Mouse (Mus musculus): Measurements from ENCODE around the gene Klc2.
"Not testable (repeated sequence)": the region's sequence is repeated elsewhere in the genome, so short reads cannot be mapped to it uniquely, and the experiment has no call there.

The Klc2 gene

GRCm38 (mm10) chr19:5118384-5118698 is at the start of gene Klc2:
Gene Klc2, minus strand, starts transcription at chr19:5118560.
- no peak for DNase-seq

GRCm38 (mm10) chr19:5167477-5167876 is 49.1 kb upstream of the Klc2 start:
- no peak for DNase-seq

GRCm38 (mm10) chr19:5164380-5164779 is 46.0 kb upstream of the Klc2 start:
- peak; percentile 13 for DNase-seq

- no peak for DNase-seq
Measured at GRCm38 (mm10) chr19:5161913-5162312, 43.6 kb upstream of the Klc2 start.

- no peak for DNase-seq
Measured at GRCm38 (mm10) chr19:5152261-5152660, 33.9 kb upstream of the Klc2 start.

GRCm38 (mm10) chr19:5151741-5152140 is 33.4 kb upstream of the Klc2 start:
- no peak for DNase-seq

- DNase-seq: peak; percentile 69
Measured at GRCm38 (mm10) chr19:5151331-5151730, 33.0 kb upstream of the Klc2 start.

GRCm38 (mm10) chr19:5150358-5150757 is 32.0 kb upstream of the Klc2 start:
- DNase-seq: no peak

- DNase-seq: not testable (repeated sequence)
Measured at GRCm38 (mm10) chr19:5149041-5149440, 30.7 kb upstream of the Klc2 start.

- peak; percentile 73 for DNase-seq
Measured at GRCm38 (mm10) chr19:5139640-5140039, 21.3 kb upstream of the Klc2 start.

GRCm38 (mm10) chr19:5131237-5131636 is 12.9 kb upstream of the Klc2 start:
- DNase-seq: no peak

GRCm38 (mm10) chr19:5129770-5130169 is 11.4 kb upstream of the Klc2 start:
- DNase-seq: no peak

GRCm38 (mm10) chr19:5124055-5124614 is 5.8 kb upstream of the Klc2 start:
- DNase-seq: no peak

- DNase-seq: no peak
Measured at GRCm38 (mm10) chr19:5123241-5123640, 4.9 kb upstream of the Klc2 start.

GRCm38 (mm10) chr19:5122492-5122891 is 4.1 kb upstream of the Klc2 start:
- DNase-seq: no peak

GRCm38 (mm10) chr19:5117494-5118383 is 621 bp downstream of the Klc2 start:
- peak; percentile 94 for DNase-seq

GRCm38 (mm10) chr19:5113783-5114182 is 4.6 kb downstream of the Klc2 start:
- DNase-seq: no peak

GRCm38 (mm10) chr19:5109659-5110453 is 8.5 kb downstream of the Klc2 start:
- DNase-seq: no peak

- DNase-seq: peak; percentile 71
Measured at GRCm38 (mm10) chr19:5108702-5109101, 9.7 kb downstream of the Klc2 start.

- DNase-seq: peak; percentile 74
Measured at GRCm38 (mm10) chr19:5108271-5108575, 10.1 kb downstream of the Klc2 start.

- no peak for DNase-seq
Measured at GRCm38 (mm10) chr19:5107556-5108270, 10.6 kb downstream of the Klc2 start.

GRCm38 (mm10) chr19:5106731-5107191 is 11.6 kb downstream of the Klc2 start, which contains the start of gene Rab1b:
Gene Rab1b, minus strand, starts transcription at chr19:5107072.
- DNase-seq: peak; percentile 99

- peak; percentile 65 for DNase-seq
Measured at GRCm38 (mm10) chr19:5106074-5106473, 12.3 kb downstream of the Klc2 start.
